Mouse (Mus musculus): ENCODE results near the gene Lrwd1. TPM values are rescaled to one million over a fixed set of nuclear protein-coding genes. Genes with fewer than 3 reads are reported as not detected.
"Not testable (repeated sequence)": the region's sequence is repeated elsewhere in the genome, so short reads cannot be mapped to it uniquely, and the experiment has no call there.

Gene Lrwd1
- polyA plus RNA-seq, 1 experiment from 2014 or later, result 45.4 TPM

GRCm38 (mm10) chr5:136169626-136170511, 34.0 kb upstream of the Lrwd1 start:
- peaks cover 14% of the 10 kb centered on the region for H3K4me1 ChIP-seq
- peak overlapping the region; percentile 92 for H3K4me2 ChIP-seq (replicated peaks)
- ATAC-seq (ENCODE audit: low FRiP score, low read depth), result 0 out of 2 replicates have a peak, but pooled peaks have one; percentile 20
- peak overlapping the region; percentile 77 for H3K9ac ChIP-seq
- H3K4me3 ChIP-seq, result peak overlapping the region; percentile 59
- WGBS, result 13% methylated on average over 15 of the region's 15 CpGs
- 0 out of 2 replicates have a peak, but pooled peaks cover 12% of the 10 kb centered on the region for H3K36me3 ChIP-seq
- 0 out of 2 replicates have a peak, but pooled peaks cover 6% of the 10 kb centered on the region for H3K27me3 ChIP-seq
- H3K9me3 ChIP-seq, result peaks cover 6% of the 10 kb centered on the region; the same call in 1 of the 2 replicates
- no peak overlapping the region; the same call in 1 of the 2 replicates for H3K27ac ChIP-seq

DNA sequence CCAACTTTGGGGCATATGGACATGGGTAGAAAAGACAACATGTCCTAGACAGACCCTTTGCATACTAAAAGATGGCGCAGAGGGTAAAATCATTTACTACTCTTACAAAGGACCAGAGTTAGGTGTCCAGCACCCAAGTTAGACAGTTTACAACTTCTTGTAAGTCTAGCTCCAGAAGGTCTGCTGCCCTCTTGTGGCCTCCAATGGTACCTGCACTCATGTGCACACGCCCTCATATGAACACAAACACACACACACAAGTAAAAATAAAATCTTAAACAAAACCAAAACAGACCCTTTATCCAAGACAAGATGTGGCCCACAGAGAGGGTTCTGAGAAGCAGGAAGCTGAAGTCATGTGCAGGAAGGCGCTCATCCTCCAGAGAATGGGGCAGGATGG, 32.2 kb upstream of the Lrwd1 start:
- H3K36me3 ChIP-seq, result 0 out of 2 replicates have a peak, but pooled peaks cover 12% of the 10 kb centered on the region
- 0 out of 2 replicates have a peak, but pooled peaks cover 6% of the 10 kb centered on the region for H3K27me3 ChIP-seq
- H3K27ac ChIP-seq, result no peak overlapping the region
- H3K9me3 ChIP-seq, result peaks cover 6% of the 10 kb centered on the region; the same call in 1 of the 2 replicates
- no peak for ATAC-seq (ENCODE audit: low FRiP score, low read depth)
- H3K9ac ChIP-seq, result no peak overlapping the region
- peaks cover 14% of the 10 kb centered on the region for H3K4me1 ChIP-seq
- 93% methylated on average over 3 of the region's 3 CpGs for WGBS
- H3K4me3 ChIP-seq, result no peak overlapping the region
- no peak overlapping the region for H3K4me2 ChIP-seq (replicated peaks)

DNA sequence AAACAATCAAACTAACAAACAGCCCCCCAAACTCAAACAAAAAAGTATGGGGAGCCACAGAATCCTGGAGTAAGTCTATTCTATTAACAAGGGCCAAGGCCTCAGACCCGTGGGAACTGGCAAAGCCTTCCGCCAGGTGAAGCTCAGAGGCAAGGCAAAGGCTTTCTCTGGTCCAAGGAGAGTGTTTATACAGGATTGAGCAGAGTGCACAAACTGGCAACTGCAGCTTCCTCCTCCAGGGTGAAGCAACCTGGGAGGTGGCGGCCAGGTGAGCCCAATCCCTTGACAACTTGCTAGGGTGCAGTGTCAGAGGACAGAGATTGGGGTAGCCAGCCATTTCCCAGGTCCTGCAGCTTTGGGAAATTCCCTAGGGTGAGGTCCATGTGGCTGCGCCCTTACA, 31.4 kb upstream of the Lrwd1 start:
- H3K27me3 ChIP-seq, result 0 out of 2 replicates have a peak, but pooled peaks cover 5% of the 10 kb centered on the region
- H3K36me3 ChIP-seq, result 0 out of 2 replicates have a peak, but pooled peaks cover 12% of the 10 kb centered on the region
- no peak overlapping the region for H3K9ac ChIP-seq
- WGBS, result 90% methylated on average over 4 of the region's 4 CpGs
- ATAC-seq (ENCODE audit: low FRiP score, low read depth), result no peak
- no peak overlapping the region for H3K4me2 ChIP-seq (replicated peaks)
- H3K4me1 ChIP-seq, result peaks cover 14% of the 10 kb centered on the region
- H3K9me3 ChIP-seq, result peaks cover 6% of the 10 kb centered on the region; the same call in 1 of the 2 replicates
- H3K27ac ChIP-seq, result no peak overlapping the region
- no peak overlapping the region for H3K4me3 ChIP-seq

DNA sequence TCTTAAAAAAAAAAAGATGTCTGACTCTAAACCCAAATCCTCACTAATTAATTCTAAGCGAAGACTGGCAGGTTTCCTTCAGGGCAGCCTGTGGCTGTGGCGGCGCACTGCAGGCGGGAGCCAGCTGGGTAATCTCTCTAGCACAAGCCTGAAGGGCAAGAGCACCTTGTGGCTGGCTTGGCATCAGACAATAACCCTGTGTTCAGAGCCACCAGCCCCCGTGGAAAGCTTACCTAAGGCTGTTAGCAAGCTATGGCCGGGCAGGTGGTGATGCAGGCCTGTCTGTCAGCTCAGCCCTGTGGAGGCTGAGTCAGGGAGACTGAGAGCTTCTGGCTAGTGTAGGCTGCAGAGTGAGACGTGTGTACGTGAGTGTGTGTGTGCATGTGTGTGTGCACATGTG, 29.4 kb upstream of the Lrwd1 start:
- ATAC-seq (ENCODE audit: low FRiP score, low read depth), result no peak
- 74% methylated on average over 8 of the region's 8 CpGs for WGBS
- H3K9ac ChIP-seq, result no peak overlapping the region

GRCm38 (mm10) chr5:136163807-136164474, 28.1 kb upstream of the Lrwd1 start:
- Histone ChIP-seq H3K4me1 (no peaks in the 10 kb centered on the region), H3K4me3 (no peak overlapping the region), H3K27ac (no peak overlapping the region), H3K36me3 (peaks cover 16% of the 10 kb centered on the region; the same call in 1 of the 2 replicates), H3K9ac (no peak overlapping the region), H3K9me3 (peaks cover 6% of the 10 kb centered on the region; the same call in 1 of the 2 replicates), H3K27me3 (no peaks in the 10 kb centered on the region), H3K4me2 (replicated peaks) (no peak overlapping the region)
- WGBS, result 81% methylated on average over 11 of the region's 11 CpGs
- no peak for ATAC-seq (ENCODE audit: low FRiP score, low read depth)

More for the DNA sequence above, 29.4 kb upstream of the Lrwd1 start:
- Histone ChIP-seq H3K36me3 (peaks cover 16% of the 10 kb centered on the region; the same call in 1 of the 2 replicates), H3K4me1 (peaks cover 3% of the 10 kb centered on the region; the same call in 1 of the 2 replicates), H3K27ac (no peak overlapping the region), H3K4me3 (no peak overlapping the region), H3K9me3 (peaks cover 6% of the 10 kb centered on the region; the same call in 1 of the 2 replicates), H3K4me2 (replicated peaks) (no peak overlapping the region), H3K27me3 (no peaks in the 10 kb centered on the region)

GRCm38 (mm10) chr5:136160084-136160483, 24.2 kb upstream of the Lrwd1 start:
- H3K36me3 ChIP-seq; H3K4me2 ChIP-seq (replicated peaks); ATAC-seq (ENCODE audit: low FRiP score, low read depth); H3K9me3 ChIP-seq; H3K4me1 ChIP-seq; H3K27me3 ChIP-seq; H3K4me3 ChIP-seq; H3K9ac ChIP-seq; H3K27ac ChIP-seq: not testable (repeated sequence)
- 86% methylated on average over 11 of the region's 12 CpGs for WGBS

DNA sequence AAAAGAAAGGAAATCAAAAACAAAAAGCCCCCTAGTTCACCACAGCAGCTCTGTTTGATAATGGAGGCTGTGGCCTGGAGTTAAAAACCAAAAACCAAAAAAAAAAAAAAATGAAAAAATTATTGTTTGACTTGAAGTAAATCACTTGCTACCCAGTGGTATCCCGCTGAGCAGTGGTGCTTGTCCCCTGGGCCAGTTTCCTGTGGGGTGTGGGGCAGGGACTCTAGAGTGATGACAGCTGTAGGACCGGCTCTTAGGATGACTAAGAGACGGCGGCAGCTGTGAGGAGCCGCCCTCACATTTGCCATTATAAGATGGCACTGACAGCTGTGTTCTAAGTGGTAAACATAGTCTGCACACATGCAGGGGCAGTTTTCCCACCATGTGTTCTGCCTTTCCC, 19.5 kb upstream of the Lrwd1 start:
- no peaks in the 10 kb centered on the region for H3K4me1 ChIP-seq
- no peak overlapping the region for H3K4me2 ChIP-seq (replicated peaks)
- H3K36me3 ChIP-seq, result peaks cover under 1% of the 10 kb centered on the region; the same call in 1 of the 2 replicates
- no peak overlapping the region for H3K27ac ChIP-seq
- H3K9me3 ChIP-seq, result no peaks in the 10 kb centered on the region
- ATAC-seq (ENCODE audit: low FRiP score, low read depth), result no peak
- 87% methylated on average over 5 of the region's 5 CpGs for WGBS
- no peak overlapping the region for H3K4me3 ChIP-seq
- H3K9ac ChIP-seq, result no peak overlapping the region
- no peaks in the 10 kb centered on the region for H3K27me3 ChIP-seq

- no peak for ATAC-seq (ENCODE audit: low FRiP score, low read depth)
- H3K4me3 ChIP-seq, result no peak overlapping the region
- no peaks in the 10 kb centered on the region for H3K36me3 ChIP-seq
- no peak overlapping the region for H3K27ac ChIP-seq
- no peaks in the 10 kb centered on the region for H3K27me3 ChIP-seq
- no peaks in the 10 kb centered on the region for H3K9me3 ChIP-seq
- H3K4me1 ChIP-seq, result no peaks in the 10 kb centered on the region
- WGBS, result 74% methylated on average over 8 of the region's 8 CpGs
- no peak overlapping the region for H3K9ac ChIP-seq
- no peak overlapping the region for H3K4me2 ChIP-seq (replicated peaks)
These were observed 16.5 kb upstream of the Lrwd1 start for GRCm38 (mm10) chr5:136152365-136152764.

DNA sequence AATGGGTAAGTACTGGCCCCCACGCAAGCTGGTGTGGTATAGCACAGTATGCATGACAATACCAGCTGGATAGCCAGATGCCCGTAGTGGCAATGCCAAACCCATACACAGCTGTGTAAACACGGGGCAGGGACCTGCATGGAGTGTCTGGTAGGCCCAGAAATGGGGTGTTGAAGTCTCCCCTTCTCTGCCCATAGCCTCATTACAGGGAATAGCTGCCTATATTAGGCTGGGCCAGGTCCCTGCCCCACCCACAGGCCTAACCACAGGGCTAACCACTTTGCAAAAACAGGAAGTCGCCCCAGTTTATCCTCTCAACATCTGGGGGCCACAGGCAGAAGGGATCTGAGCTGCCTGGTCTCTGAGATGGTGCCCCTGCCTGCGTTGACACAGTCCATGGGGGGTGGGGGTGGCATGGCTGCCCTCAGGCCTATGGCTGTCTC, 13.3 kb upstream of the Lrwd1 start:
- not testable (repeated sequence) for H3K27ac ChIP-seq; H3K4me3 ChIP-seq; H3K36me3 ChIP-seq; H3K9me3 ChIP-seq; ATAC-seq (ENCODE audit: low FRiP score, low read depth); H3K4me2 ChIP-seq (replicated peaks); H3K4me1 ChIP-seq; H3K9ac ChIP-seq; H3K27me3 ChIP-seq
- 67% methylated on average over 5 of the region's 5 CpGs for WGBS

DNA sequence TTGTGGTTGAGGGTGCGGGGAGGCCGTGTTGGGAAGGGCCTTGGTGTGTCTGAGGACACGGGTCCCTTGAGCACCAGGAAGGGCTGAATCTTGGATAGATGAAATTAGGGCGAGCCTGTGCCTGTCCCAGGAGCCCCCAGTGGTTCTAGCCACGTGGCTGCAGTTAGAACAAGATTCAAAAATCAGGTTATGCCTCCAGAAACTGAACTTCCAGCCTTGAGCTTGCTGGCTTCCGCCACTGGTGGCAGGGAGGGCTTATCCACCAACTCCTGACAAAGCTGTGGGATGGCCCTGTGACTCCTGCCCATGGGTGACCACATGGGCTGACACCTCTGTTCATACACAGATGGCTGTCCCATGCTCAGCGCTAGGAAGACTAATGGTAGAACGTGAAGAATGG, 11.8 kb upstream of the Lrwd1 start:
- H3K9ac ChIP-seq, result no peak overlapping the region
- H3K4me2 ChIP-seq (replicated peaks), result no peak overlapping the region
- WGBS, result 74% methylated on average over 8 of the region's 8 CpGs
- H3K9me3 ChIP-seq, result peaks cover 3% of the 10 kb centered on the region; the same call in 1 of the 2 replicates
- no peak overlapping the region for H3K27ac ChIP-seq
- peaks cover under 1% of the 10 kb centered on the region for H3K36me3 ChIP-seq
- no peaks in the 10 kb centered on the region for H3K27me3 ChIP-seq
- H3K4me1 ChIP-seq, result no peaks in the 10 kb centered on the region
- no peak overlapping the region for H3K4me3 ChIP-seq
- ATAC-seq (ENCODE audit: low FRiP score, low read depth), result no peak

DNA sequence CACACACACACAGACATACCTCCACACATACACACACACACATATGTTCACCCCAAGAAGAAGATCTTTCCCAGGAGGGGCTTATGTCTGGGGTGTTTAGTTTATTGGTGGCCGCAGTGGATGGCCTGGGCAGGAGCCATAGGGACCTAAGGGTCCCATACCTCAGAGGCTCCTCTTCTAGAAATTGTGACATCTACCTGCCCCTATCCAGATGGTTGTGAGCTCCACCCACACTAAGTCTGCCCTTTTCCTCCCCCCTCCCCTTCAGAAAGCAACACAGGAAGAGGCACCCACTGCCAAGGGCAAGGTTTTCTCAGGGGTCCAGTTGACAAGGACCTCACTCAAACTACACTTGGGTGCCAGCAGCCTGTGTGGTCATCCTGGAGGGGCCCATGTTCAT, 11.1 kb upstream of the Lrwd1 start:
- Histone ChIP-seq H3K4me3 (no peak overlapping the region), H3K36me3 (peaks cover 9% of the 10 kb centered on the region), H3K27ac (no peak overlapping the region), H3K9ac (no peak overlapping the region), H3K9me3 (peaks cover 6% of the 10 kb centered on the region; the same call in 1 of the 2 replicates), H3K27me3 (no peaks in the 10 kb centered on the region), H3K4me2 (replicated peaks) (no peak overlapping the region), H3K4me1 (no peaks in the 10 kb centered on the region)
- no peak for ATAC-seq (ENCODE audit: low FRiP score, low read depth)
- WGBS, result 87% methylated on average over 1 of the region's 1 CpGs
